Mouse (Mus musculus) ovary, postnatal 10 days (tissue): ENCODE measurements at regions not wholly inside any gene's neighbourhood (a gene's known extent, or its start where the extent isn't known, plus 50 kb on each side); places are given as distances from the start of the nearest gene placed in this dataset.

Experiments used
- DNase-seq: peaks from one replicate; pipeline ENCODE4 v3.0.0; 2022; ENCODE audit warnings: low spot score

DNA sequence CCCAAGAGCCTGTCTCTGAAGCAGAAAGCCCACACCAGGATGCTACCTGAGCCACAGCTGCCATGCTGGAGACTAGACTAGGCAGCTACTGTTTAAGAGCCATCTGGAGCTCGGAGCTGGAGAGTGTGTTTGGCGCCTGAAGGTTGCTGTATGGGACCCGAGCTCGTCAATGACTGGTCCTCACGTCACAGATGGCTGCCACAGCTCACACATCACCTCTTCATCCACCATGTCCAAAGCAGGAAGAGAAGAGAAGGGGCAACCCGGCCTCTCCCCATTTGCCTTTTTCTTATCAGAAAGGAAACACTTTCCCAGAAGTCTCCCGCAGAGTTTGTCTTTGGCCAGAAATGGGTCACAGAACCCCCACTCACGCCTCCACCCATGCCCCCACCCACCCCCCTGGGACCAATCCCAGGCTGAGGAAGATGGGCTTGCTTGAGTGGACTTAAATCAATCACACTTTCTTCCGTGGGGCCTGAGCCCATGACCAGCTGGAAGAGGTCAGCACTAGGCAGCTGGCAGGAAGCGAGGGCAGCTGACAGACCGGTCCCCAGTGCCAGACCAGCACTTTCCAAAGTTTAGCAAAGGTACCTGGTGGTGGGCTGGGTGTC is 53.5 kb upstream of the Ptpn1 start:
- DNase-seq = no peak

DNA sequence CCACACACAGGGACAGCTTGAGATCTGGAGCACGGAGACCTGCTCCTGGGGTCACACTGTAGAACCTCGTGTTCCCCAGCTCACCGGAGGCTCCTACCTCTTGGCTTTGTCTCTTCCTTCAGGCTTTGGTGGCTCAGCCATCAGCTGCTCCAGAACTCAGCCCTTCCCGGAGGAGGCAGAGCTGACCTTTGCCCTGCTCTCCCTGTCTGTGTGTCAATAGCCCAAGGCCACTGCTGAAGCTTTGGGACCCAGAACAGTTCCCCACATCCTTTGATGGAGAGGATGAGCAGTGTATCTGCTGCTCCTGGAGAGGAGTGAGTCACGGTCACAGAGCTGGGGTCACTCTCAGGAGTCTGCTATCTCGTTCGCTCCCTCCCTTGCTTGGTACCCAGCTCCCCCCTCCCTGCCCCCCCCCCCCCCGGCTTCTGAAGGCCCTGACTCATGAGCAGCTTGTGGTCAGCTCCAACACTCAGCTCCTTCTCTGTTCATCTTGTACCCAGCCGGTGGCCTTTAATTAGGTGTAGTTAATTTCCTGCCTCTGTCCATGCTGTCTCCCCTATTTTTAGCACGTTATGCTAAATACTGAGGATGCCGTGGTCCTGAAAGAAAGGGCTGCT is 54.5 kb upstream of the Ptpn1 start:
- no peak for DNase-seq

DNA sequence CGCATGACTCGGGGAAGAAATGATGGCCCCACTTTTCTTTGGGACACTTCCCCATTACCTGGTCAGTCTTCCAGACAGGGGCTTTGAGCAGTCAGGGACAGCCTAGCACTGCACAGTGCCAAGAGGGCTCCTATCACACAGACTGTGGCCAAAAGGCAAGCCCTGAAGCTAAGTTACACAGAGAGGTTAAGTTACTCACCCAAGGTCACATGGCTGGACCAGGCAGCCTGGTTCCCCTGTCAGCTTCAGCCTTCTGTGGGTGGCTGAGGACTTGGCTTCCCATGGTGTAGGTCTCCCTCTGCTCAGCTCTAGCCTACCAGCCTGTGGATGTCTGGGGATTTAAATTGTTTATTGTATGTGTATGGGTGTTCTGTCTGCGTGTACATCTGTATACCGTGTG is 59.4 kb upstream of the Ptpn1 start:
- no peak for DNase-seq

DNA sequence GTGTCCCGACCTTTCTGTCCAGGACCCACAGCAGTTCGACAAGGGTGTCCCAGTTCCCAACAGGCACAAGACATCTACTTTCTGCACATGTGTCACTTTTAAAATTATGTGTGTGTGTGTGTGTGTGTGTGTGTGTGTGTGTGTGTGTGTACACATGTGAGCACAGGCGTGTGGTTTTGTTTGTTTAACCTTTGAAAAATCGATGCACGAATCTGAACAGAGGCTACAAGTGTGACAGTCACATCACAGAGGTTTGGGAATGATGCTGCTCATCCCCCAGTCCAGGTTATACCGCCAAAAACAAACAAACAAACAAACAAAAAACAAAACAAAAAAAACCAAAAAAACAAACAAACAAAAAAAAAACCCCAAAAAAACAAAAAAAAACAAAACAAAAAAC is 61.7 kb upstream of the Ptpn1 start:
- no peak for DNase-seq

DNA sequence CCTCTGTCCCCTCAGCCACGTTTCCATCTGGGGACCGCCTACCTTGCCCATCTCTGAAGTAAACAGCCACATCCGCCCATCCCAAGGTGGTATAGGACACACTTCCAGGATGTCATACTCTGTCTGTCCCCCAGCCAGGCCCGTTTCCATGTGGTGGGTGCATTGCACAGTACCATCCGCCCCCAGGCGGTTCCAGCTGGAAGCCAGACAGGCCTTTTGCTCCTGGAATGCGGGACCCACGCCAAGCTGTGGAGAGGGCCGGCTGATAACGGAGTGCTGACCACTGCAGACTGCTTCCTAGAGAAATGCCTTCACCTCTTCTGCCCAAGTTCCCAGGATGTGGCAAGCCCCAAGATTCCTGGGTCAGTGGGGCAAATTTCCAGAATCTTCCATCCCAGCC is 65.1 kb upstream of the Ptpn1 start:
- peak; percentile 68 for DNase-seq

DNA sequence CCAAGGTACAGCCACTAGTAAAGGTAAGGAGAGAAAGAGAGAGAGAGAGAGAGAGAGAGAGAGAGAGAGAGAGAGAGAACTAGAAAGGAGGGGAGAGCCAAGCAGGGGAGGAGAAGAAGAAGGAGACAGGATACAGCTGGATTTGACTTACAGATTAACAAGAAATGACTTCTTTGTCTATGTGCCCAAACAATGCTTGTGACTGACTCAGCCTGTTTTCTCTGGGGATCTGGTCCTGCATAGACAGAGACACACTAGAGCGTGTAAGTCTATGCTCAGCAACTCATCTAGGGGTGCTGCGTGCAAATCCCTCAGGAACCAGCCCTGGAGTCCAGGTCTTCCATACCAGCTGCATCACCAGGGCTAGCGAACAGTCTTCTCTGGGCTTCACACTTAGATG is 66.3 kb upstream of the Ptpn1 start:
- DNase-seq = no peak

DNA sequence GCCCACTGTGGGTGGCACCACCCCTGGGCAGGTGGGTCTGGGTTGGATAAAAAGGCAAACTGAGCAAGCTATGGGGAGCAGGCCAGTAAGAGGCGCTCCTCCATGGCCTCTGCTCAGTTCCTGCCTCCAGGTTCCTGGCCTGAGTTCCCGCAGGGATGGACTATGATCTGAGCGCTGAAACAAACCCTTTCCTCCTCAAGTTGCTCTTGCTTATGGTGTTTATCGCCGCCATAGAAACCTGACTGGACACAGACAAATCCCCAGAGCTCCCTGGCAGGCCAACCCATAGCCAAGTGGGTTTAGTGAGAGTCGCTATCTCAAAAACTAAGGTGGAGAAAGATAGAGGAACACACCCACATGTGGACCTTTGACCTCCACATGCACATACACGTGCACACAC is 67.2 kb upstream of the Ptpn1 start:
- DNase-seq = no peak

DNA sequence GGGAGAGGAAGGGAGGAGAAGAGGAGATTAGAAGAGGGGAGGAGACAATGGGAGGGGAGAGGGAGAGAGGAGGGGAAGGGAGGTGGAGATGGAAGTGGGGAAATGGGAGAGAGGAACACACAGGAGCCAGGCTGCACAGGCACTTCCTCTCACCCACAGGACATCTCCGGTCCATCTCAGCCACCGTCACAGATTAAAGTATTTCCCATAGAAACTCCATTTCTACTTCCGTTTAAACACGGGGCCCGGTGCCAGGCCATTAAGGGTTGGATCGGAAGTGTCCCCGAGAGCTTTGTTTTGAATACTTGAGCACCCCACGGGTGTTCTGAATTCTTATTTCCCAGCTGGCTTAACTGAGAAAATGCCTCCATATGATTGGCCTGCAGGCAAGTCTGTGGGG is 67.6 kb upstream of the Ptpn1 start:
- no peak for DNase-seq

DNA sequence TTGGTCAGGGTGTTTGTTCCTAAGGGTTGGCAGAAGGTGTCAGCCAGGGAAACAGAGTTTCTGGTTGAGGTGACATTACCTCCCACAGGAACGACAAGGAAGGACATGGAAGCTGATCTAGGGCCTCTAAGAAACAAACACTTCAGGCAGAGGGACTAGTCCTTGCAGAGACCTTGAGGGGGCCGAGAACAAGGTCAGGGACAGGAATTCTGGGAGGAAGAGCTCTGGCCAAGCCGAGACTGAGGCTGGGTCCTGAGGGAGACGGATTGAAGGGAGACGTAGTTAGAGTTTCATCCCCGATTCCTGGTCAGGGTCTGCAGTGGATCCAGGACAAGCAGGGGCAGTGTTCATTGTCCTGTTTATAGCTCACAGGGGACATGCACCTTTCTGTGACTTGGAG is 68.2 kb upstream of the Ptpn1 start:
- no peak for DNase-seq

DNA sequence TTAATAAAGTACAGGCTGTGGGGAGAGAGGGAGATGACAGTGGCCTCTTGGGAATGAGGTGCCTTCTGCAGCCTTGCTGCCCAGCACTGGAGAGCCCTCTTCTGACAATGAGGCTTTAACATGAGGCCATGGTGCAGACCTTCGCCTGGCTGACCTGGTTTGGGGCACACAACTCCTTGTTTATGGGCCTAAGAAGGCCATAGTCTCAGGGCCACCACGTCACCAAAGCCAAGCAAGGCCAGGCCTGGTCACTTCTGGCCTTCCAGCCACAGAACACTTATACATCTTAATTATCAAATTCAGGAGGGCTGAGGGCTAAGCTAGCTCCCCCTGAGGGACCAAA is 70.7 kb upstream of the Ptpn1 start:
- no peak for DNase-seq

DNA sequence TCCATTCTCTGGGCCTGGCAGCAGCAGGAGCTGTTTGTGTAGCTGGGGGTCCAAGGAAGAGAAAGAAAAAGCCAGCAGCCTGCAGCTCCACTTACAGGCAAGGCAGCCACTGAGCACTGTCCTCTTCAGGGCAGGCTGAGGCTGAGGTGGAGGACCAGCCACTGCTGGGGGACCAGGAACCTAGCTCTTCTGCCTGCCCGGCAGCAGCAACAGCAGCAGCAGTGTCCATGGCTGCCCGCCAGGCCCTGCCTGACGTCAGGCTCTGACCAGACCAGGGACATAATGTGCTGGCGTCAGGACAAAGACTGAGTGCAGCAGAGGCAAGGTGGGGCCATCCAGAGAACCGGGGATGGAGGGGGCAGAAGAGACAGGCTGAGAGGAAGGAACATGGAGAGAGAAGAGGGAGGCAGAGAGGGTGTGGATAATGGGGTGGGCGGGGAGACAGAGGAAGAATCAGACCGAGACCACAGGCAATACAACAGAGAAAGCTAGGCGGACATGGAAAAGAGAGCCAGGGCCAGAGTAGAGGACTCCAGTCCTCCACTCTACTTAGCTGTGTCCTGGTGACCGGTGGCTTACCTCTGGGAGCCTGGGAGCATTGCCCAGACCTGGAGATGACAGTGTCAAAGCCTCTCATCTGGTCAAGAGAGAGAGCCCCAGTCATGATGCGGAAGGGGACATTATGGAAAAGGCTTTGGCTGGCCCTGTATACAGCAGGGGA is 71.2 kb upstream of the Ptpn1 start:
- peak; percentile 69 for DNase-seq

DNA sequence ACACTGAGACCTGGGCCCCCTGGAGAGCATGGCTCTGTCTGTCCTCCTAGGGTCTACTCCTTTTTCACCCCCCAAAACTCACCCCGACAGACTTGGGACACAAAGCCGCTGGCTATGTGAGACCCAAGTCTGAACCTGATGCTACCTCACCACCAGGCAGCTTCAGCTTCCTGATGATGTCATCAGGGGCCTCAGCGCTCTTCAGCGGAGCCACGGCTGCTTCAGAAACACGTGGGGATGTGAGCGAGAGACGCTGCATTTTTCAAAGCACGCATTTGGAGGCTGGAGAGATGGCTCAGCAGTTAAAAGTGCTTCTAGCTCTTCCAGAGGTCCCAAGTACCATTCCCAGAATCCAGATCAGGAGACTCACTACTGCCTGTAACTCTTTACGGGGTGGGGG is 72.3 kb upstream of the Ptpn1 start:
- DNase-seq = no peak

DNA sequence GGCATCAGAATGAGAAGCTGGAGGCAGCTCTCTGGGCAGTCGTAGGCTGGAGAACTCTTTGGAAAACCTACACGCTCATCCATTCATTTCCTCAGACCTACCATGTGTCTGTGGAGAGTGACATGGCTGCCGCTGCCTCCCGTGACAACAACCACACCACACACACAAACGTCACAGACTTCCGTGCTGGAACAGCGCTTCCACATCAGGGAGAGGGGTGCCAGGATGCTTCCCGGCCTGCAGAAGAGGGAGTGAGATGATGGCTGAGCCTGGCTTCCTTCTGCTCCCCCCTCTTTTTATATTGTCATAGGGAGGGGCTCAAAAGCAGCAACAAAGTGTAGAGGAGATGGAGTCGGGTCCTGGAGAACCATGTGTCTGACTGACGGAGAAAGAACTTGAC is 73.5 kb upstream of the Ptpn1 start:
- no peak for DNase-seq

DNA sequence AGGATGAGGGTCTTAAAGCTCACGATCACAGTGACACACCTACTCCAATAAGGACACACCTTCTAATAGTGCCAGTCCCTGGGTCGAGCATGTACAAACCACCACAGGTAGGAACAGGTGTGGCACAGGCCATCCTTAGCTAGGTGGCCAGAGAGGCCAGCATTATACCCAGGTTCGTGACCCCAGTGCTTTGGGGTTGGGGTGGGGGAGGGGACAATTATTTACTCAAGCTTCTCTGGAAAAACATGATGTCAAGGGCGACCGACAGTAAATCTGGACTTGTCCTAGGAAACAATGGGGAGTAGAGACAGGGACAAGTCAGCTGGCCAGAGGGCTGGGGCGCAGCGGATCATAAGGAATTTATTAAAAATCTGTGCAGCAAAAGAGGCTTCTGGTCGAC is 73.9 kb upstream of the Ptpn1 start:
- DNase-seq = no peak

DNA sequence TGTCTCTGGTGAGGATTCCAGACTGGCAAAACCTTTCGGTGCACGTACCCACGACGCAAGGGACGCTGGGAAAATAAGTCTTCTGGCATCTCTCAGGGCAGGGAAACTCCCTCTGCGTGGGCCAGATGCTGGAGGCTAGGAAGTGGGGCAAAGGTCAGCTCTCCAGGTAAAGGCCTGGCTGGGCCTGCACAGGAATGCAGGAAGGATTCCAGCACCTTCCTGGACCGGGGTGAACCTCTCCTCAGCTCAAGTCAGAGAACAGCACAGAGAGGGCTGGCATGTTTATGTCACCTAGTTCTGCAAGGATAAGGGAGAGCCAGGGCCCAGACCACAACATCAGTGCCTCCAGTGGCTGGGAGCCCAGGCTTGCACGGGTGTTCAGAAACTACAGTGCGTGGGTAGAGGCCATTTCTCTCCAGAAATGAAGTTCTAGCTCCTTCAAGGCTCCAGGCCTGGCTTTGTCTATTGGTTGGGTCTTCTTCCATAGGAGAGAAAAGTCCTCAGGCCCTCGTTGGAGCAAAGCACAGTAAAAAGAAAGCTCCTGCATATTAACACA is 74.9 kb upstream of the Ptpn1 start:
- no peak for DNase-seq

DNA sequence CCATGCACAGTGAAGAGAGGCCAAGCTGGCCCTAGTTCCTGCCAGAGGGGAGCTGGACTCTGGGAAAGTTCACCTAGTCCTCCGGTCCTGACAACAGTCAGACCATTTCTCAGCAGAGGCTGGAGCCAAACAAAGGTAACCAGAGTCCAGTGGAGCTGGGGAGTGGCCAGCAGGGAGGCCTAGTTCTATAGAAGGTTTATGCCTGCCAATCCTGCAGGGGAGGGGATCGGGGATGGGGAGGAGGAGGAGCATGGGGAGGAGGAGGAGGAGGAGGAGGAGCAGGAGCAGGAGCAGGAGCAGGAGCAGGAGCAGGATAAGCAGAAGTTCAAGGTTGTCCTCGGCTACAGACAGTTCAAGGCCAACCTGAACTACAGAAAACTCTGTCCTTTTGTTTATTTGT is 75.8 kb upstream of the Ptpn1 start:
- DNase-seq = no peak

DNA sequence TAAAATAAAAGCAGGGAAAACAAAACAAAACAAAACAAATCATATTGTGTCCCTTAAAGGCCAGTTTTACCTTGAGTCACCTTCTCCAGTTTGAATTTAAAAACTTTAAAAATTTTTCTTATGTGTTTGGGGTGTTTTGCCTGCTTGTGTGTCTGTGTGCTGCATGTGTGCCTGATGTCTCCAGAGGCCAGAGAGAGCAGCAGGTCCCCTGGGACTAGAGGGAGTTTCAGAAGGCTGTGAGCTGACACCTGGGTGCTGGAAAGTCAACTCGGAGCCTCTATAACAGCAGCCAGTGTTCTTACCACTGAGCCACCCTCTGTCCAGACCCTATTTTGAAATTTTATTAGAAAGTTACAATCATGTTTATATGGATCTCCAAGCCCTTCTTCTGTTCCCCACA is 77.8 kb upstream of the Ptpn1 start:
- DNase-seq = no peak

DNA sequence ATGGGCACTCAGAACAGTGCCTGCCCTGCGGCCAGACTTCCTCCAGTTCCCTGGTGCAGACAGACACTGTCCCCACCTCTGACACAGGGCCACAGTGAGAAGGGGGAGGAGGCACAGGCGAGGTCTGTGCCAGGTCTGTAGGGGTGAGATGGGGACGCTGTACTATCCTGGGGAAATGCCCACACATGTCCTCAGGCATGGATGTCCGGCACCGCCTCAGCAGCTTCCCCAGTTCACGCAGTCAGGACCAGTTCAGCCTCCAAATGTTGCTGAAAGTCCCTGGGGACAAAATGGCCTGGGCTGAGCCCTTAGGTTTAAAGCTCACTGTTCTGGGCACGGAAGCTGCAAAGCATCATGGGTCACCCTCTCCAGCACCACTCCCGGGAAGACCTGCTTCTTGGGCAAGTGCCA is 78.4 kb upstream of the Ptpn1 start:
- no peak for DNase-seq

DNA sequence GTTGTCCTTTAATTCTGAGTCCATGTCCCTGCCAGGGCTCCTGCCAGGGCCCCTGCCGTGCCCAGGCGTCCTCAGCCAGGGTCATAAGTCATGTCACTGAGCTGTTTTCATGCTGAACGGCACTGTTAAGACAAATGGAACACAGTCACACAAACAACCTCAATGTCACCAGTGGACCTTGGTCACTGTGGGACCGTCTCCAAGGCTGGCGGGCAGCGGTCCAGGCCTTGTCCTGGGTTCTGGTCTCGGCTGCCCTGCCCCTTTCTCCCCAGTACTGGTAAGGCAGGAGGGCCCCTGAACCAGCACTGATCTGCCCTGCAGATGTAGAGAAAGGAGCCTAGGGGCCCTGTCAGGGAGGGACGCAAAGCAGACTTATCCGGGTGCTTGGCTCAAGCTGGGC is 79.3 kb upstream of the Ptpn1 start:
- no peak for DNase-seq

DNA sequence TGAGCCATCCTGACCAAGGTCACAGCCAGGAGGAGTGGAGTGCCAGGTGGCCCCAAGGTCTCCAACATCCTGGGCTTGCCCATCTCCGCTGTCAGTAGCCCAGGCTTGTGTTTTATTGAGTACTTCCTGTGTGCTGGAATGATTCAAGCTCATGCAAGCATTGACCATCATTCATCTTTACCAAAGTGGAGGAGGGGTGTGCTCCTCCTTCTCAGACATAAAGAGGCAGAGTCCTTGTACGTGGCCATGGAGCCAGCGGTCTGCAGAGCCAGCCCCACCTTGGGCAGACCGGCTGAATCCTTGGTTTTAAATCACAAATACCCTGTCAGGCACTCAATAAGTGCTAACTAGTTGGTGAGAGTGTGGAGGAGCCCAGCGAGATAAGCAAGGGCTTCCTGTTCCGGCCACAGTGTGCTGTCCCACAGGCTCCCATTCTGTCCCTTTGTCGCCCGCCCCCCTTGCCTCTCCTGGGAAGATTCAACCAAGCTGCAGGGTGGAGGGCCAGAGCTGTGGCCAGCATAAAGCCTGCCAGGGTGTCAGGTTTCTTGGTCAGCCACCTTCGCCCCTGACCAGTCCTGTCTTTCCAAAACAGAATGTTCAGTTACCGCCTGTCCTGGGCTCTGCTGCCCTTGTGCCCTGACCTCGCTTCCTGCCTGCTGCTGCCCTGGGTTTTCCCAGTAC is 80.5 kb upstream of the Ptpn1 start:
- DNase-seq = no peak

DNA sequence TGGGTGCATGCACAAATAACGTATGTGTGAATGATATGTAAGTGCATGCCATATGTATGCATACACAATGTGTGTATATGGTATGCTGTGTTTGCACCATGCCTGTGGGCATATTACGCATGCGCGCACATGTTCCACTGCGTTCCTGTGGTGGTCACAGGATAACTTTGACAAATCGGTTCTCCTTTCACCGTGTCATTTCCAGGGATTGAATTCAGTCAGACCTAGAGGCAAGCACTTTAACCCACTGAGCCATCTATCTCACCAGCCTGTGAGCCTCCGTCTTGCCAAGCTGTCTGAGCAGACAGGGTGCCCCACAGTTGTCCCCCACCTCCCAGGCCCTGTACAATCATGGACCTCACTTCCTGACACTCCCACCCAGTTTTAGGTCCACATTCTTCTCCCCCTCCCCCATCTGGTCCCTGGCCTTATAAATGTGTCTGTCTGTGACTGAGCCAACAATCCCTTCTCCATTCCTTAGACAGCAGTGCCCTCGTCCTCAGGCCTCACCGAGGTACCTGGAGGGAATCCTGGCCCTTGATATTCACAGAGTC is 81.8 kb upstream of the Ptpn1 start:
- no peak for DNase-seq
